Mouse (Mus musculus) monocyte, adult 59 days (primary cell): Measurements from ENCODE around the gene Olfr108. TPM values are rescaled to one million over a fixed set of nuclear protein-coding genes. Genes with fewer than 3 reads are reported as not detected.

Experiments used
- total RNA-seq, 2 experiments: library from RNA; stranded (reverse); gene quantifications; one replicate each; pipeline ENCODE4 v1.2.4; 2023

Gene Olfr108
- not detected for total RNA-seq

DNA sequence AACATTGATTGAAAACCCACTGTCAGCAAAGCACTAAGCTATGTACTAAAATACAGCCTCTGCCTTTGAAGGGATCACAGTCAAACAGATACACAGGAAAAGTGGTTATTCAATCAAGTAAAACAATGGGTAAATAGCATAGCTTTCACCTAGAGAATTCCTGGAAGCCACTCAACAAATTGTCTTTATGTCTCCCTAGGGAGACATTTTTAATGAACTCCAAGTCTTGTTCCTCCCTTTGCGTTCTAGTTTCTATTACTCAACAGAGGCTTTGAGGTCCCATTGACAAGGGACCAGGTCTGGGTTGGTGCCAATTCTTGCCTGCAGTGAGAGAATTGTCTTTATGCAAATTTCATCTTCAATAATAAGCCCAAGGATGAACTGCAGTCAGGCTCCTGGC lies at the start of gene Olfr108:
TSS of gene Olfr108 (plus strand) at position 301 of the 400 bp plus-strand sequence.

DNA sequence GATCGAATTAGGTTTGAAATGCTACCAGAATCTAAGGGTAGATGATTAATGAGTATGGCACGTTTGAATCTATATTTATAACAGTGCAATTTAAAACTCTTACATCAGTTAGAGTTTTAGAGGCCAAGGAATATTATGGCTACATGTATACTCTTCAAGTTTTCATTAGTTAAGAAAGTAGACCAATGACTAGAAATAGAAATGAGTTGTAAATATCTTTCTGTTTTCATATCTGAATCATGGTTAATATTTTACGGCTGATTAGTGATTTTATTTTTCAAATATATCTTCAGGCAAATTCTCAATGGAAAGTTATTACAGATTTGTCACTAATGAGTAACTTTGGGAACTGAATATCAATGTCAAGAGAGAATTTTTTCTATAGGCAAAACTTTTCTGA lies 46.4 kb upstream of the Olfr108 start, which contains the start of gene Olfr107:
TSS of gene Olfr107 (plus strand) at position 301 of the 400 bp plus-strand sequence.

DNA sequence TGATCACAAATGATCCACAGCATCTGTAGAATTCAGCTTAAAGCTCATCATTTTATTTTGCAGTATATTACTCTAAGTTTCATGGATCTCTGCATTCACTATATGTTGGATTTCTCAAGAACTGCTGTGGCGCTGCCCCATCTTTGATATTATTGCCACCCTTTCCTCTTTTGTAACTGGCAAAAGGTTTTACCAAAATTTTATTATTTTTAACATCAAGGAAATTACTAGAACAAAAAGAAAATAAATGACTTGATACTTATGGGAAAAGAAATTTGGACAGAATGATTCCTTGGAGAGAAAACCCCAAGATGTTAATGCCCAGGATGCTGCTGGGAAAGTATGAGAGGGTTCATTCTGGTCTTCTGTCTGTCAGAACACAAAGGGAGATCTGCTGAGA lies 13.3 kb downstream of the Olfr108 start, which contains the start of gene Olfr109:
TSS of gene Olfr109 (plus strand) at position 301 of the 400 bp plus-strand sequence.

DNA sequence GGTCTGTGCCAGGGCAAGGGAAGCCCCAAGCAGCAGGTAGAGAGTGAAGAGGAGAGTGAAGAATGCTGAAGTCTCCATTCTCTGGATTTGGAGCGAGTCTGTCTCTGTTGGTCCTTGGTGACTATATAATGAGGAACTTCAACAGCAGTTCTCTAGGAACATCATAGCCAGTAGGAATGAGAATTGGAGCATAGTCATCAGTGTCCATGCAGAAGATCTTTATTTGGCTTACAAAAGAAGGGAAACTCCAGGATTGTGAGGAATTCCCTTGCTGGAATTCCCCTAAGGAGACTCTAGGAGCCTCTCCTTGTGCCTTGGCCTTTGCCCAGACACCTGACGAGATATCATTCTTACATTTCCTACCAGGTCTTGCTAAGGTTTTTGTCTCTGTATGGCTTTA lies 38.2 kb downstream of the Olfr108 start, which contains the start of gene H2-M2:
TSS of gene H2-M2 (minus strand) at position 101 of the 400 bp plus-strand sequence.

DNA sequence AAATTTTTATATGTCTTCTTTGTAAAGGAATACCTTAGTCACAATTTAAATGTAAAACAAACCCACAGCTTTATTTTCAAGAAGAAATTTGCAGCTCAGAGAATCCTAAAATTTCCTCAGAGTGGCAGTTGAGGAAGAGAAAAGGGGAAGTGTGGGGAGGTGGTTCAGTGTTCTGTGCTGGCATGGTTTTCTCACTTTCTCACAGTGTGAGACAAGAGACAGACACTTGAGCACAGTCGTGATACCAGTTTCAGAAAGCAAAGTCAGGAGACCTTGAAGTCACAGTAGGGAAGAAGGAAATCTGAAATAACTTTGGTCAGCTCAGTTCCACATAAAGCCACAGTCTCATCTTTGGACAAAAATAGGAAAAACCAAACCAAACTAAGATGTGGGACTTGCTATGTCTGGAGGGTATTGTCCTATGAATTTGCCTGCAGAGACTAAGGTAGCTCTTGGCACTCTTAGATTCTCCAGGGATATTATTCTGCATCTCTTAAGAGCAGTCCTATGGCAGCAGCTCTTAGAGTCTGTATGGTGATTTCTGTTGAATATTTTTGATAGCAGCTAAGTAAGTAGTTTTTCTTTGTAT lies 46.7 kb downstream of the Olfr108 start, which contains the start of gene Olfr110:
TSS of gene Olfr110 (plus strand) at position 539 of the 589 bp plus-strand sequence.

Other genes starting within 250 kb of the Olfr108 start
- gene Olfr94, start 244.5 kb upstream of the Olfr108 start, total RNA-seq: not detected
- gene Olfr95, start 232.4 kb upstream of the Olfr108 start, total RNA-seq: not detected
- gene Olfr96, start 225.3 kb upstream of the Olfr108 start, total RNA-seq: not detected
- not detected for gene Olfr97, start 208.2 kb upstream of the Olfr108 start, total RNA-seq
- gene Olfr98, start 181.7 kb upstream of the Olfr108 start, total RNA-seq: not detected
- 10 to 100 TPM; 29.0 to 30.6 TPM for gene H2-M3, start 175.3 kb upstream of the Olfr108 start, total RNA-seq
- gene Olfr99, start 162.0 kb upstream of the Olfr108 start, total RNA-seq: not detected
- gene Olfr101, start 141.2 kb upstream of the Olfr108 start, total RNA-seq: not detected
- gene Olfr102, start 128.4 kb upstream of the Olfr108 start, total RNA-seq: not detected
- not detected for gene Olfr103, start 105.8 kb upstream of the Olfr108 start, total RNA-seq
- gene Olfr104-ps, start 85.9 kb upstream of the Olfr108 start, total RNA-seq: not detected
- not detected for gene Olfr105-ps, start 66.4 kb upstream of the Olfr108 start, total RNA-seq
- gene Olfr106-ps, start 55.1 kb upstream of the Olfr108 start, total RNA-seq: not detected
- not detected for gene Olfr107, start 46.3 kb upstream of the Olfr108 start, total RNA-seq
- not detected for gene Olfr109, start 13.4 kb downstream of the Olfr108 start, total RNA-seq
- 1 to 10 TPM; 7.7 to 9.7 TPM for gene H2-M2, start 38.1 kb downstream of the Olfr108 start, total RNA-seq
- gene Olfr110, start 47.0 kb downstream of the Olfr108 start, total RNA-seq: under 1 TPM in 1 of 2 experiments, not detected in 1; 0.64 TPM
- gene Olfr111, start 62.5 kb downstream of the Olfr108 start, total RNA-seq: 1 to 10 TPM in 1 of 2 experiments, under 1 TPM in 1; 0.68 to 1.2 TPM
- gene Olfr112, start 124.0 kb downstream of the Olfr108 start, total RNA-seq: not detected
- not detected for gene Olfr113, start 132.2 kb downstream of the Olfr108 start, total RNA-seq
- not detected for gene Olfr114, start 147.3 kb downstream of the Olfr108 start, total RNA-seq
- not detected for gene Olfr115, start 181.6 kb downstream of the Olfr108 start, total RNA-seq
- not detected for gene Olfr116, start 181.7 kb downstream of the Olfr108 start, total RNA-seq
- not detected for gene Olfr117, start 218.3 kb downstream of the Olfr108 start, total RNA-seq
- not detected for gene Olfr118, start 221.5 kb downstream of the Olfr108 start, total RNA-seq